Mouse (Mus musculus) inflammation-experienced regulatory T-cells, adult 6 months (primary cell): ENCODE measurements at regions not wholly inside any gene's neighbourhood (a gene's known extent, or its start where the extent isn't known, plus 50 kb on each side); places are given as distances from the start of the nearest gene placed in this dataset.
"Not testable (repeated sequence)": the region's sequence is repeated elsewhere in the genome, so short reads cannot be mapped to it uniquely, and the experiment has no call there.

ENCODE experiments used
- ATAC-seq: one replicate; pipeline ENCODE4 v1.8.0; 2017

DNA sequence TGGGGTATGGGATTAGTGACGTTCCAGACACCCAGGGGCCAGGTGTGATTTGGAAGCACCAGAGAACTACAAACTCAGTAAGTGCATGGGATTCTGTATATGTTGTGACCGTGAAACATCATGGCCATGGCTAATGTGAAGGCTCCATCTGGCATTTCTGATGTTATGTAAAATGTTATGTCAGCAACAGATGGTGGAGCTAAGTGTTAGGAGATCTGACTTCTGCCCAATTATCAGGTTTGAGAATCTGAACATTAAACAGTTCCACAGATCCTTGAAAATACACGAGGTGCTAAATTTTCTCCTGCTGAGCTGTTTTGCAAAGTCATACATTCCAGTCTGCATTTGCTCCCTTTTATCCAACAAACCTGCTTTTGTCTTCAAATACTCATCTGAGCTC lies 223.6 kb upstream of the Egfl6 start:
- no peak for ATAC-seq

DNA sequence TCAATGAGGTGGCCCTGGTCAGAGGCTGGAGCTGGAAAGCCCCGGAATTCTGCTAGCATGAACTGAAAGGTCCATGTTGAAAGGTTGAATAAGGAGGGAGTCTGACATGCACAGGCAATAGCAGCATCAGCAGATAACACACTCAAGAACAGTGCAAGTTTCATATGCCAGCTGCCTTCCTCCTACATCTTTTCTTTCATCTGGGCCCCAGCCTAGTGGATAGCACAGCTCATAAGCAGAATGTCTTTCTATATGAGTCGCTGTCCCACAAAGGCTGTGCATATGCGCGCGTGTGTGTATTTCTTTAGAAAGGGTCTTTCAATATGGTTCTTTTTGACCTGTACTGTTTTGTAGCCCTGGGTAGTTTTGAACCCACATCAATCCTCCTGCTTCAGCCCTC lies 222.7 kb upstream of the Egfl6 start:
- no peak for ATAC-seq

DNA sequence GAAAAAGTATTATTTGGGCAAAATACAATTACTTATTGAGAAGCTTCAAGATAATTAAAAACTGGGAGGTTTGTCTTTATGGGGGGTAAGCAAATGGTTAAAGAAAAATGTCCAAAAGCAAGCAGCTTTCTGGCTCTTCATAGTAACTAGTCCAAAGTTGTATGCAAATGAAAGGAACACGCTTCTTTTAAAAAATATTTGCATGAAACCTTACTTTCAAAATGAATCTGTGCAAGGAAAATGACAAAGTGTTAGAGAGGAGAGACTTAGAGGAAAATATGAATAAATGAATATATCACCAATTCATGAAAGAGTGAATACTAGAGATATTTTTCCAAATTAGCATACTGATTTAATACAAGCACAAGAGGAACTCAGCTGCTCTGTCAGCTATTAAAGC lies 220.4 kb upstream of the Egfl6 start:
- peak; percentile 41 for ATAC-seq

DNA sequence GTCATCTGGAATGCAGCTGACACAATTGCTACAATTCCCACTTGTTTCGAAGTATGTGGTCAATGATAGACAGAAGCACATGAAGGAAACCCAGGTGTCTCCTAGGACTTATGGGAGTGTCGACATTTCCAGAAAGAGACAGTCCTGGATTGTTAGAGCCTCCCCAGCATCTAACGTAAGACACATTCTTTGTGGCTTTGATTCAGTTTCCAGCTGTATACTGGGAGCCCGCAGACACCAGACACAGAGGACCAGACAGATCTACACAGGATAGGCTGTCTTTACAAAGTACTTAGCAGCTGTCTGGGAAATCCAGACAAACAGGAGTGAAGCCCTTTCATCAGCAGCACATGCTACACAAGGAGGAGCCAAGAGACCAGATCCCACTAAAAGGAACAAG lies 220.0 kb upstream of the Egfl6 start:
- ATAC-seq, result no peak

DNA sequence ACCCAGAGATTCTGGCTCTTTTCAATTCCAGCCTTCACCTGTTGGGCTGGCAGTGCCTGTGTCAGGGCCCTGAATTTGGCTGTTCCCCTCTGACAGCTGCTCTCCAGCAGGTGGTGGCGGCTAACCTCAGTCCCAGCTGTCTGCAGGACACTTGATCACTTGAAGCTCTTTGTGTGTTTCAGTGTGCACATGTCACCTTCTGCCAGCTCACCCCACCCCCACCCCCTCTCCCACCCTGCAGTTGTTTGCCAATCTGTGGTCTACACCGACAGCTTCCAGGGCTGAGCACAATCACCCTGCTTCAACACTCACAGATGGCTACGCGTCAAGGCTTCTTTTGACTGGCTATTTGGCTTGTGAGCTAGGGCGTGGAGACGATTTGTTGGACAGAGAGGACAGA lies 217.7 kb upstream of the Egfl6 start:
- no peak for ATAC-seq

DNA sequence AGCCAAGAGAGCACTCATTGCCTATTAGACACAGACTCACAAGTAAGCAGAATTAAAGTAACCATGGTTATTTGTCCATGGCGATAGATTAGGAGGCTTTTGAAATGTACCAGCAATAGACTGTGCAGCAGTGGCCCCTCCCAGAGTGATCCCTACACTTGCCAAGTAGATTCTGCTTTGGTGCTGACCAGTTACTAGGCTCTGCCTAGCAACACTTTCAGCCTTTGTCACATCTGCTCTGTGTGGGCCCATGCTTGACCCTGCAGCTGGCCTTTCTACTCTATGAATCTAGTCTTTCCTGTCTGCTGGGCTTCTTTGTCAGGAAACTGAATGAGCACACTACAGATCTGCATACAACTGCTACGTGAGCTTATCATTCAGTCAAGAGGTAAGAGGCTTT lies 215.5 kb upstream of the Egfl6 start:
- no peak for ATAC-seq

DNA sequence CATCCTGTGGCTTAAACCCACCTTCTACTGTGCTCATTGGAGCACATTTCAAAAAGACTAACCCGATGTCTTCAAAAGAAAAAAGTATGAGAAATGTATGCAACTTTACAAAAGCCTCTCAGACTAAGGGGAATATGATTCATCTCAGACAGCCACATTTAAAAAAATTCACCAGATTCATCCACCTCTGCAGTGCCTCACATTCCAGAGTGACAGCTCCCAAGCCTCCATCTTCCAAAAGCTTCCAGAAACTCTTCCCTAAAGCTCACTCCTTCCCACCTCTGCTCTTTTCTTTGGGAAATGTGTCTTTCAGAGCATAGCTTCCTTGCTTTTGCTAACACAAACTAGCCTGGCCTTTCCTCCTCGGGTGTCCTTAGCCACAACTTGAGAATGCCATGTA lies 210.1 kb upstream of the Egfl6 start:
- no peak for ATAC-seq

DNA sequence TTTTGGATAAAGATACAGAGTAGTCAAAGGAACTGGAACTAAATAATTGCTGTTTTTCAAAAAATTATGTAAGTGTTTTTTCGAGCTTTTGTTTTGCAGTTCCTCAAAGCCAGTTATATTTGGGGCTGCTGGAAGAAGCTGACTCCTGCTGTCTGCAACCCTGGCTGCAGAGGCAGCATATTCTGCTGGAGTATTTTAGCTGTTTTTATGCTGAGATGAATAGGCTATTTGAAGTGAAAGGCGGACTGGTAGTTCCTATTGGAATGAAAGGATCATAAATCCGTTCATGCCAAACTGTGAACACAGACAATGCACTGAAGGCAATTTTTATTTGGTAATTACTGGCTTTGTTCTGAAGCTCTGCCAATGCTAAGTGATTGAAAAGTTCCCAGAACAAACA lies 203.5 kb upstream of the Egfl6 start:
- ATAC-seq, result no peak

DNA sequence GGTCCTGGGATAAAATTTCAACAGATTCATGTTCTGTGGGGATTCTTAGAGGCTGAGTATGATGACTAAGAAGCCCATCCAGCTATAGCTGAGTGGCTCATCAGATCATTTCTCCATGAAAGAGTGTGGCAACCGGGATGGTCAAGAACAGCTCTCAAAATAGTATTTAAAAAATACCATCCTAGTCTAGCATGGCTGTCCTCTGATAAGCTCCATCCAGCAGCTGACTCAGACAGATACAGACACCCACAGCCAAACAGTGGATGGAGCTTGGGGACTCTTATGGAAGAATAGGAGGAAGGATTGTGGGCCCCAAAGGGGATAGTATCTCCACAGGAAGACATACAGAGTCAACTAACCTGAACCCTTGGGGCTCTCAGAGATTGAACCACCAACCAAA lies 201.6 kb upstream of the Egfl6 start:
- ATAC-seq, result not testable (repeated sequence)

DNA sequence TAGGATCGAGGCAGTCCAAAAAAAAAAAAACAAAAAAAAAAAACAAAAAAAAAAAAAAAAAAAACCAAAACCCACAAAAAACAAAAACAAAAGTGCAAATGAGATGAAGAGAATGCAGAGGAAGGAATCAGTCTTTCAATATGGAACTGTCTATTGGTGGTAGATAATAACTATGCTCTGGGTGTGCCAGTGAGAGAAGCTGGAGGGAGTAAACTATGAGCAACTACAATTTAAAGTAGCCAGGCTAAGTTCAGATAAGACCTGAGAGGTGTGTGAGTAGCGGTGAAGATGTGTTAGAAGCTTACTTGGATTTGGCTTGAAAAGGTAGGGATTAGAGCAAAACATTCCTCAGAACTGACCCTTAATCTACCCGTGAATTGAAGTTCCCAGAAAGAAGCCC lies 200.1 kb upstream of the Egfl6 start:
- ATAC-seq, result no peak

DNA sequence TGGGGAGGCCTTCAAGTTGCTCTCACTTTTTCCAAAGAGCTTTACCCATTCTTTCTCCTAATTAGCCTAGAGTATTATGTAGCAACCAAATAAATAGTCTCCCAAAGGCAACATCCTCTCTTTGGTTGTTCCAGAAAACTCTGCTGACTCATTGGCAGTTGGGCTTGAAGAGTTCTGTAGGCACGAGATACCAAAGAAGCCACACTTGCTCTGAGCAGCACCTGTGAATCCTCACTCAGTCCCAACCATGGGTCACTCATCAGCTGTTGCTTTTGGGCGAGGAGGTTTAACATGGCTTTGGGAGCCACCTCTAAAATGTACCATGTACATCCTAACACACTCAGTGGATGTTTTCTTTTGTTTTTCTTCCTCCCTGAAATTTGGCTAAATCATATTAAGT lies 197.9 kb upstream of the Egfl6 start:
- ATAC-seq, result no peak

DNA sequence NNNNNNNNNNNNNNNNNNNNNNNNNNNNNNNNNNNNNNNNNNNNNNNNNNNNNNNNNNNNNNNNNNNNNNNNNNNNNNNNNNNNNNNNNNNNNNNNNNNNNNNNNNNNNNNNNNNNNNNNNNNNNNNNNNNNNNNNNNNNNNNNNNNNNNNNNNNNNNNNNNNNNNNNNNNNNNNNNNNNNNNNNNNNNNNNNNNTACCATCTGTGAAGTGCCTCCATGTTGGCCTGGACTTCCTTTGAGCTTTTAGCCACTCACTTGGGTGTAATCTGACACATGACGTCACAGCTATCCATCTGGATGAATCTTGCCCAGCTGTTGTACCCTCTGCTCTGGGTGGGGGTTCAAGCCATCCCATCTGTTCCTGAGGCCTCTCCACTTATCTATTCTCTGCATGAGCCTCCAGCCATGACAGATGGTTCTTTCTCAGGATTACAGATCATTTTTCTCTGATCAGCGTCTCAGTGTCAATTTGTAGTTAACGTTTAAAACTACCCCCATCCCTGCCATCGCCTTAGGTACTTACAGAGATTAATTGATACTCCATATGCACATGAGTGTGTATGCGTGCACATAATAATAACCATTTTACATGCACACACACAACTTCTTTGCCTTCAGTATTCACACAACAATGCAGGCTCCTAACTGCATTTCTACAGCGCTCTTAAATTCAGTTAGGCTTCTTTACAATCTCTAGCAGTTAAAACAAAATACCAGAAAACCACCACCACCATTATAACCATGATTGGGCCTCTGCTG lies 194.0 kb upstream of the Egfl6 start:
- ATAC-seq, result no peak

DNA sequence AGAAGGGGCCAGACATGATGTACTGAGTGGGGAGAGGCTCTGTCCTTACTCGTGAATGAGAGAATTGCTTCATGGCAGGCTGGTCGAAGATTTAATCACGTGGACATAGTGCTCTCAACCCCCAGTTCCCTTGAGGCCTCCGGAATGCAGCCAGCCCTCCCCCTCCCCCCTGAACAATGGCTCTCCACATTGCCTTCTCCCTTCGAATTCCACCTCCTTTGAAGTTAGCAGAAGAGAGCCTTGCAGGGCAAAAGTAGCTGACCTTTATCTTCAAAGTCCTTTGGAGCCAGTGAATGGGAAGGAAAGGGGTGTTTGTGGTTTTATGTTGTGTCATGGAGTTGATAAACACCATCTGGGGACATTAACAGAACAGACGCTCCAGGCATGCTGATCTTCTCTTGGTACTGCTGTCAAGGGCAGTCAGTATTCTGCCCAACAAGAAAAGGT lies 187.9 kb upstream of the Egfl6 start:
- ATAC-seq, result no peak

DNA sequence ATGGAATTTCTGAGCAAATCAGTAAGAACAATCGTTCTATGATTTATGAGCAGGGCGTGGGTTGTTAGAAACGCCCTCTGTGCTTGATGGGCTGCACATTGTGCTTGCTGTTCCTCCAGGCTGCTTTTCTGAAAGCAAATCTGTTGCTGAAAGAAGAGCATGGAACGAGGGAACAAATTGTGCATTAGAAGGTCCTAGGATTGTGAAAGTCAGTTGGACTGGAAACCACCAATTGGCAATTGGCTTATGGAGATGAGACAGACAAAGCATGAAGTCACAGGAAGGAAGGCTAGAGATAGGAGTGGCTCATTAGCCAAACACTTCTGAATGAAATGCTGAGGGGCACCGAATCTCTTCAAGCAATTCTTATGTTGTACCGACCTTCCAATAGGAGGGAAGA lies 181.5 kb upstream of the Egfl6 start:
- no peak for ATAC-seq

DNA sequence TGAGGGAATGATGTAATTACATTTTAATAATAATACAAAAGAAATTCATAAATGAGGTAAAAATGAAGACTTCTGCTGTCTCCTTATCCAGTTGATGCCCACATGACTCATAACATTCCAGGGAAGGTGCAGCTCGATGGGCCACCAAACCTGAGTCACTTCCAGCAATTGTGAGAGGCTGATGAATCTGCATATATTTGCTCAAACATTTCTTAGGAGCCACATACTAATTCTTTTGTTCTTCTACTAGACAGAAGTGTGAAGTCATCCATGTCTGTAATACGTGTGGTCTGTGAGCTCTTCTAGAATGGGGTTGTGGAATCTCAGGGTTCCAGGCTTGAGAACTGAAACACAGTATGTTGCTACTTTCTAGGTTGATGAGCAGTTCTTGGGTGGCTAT lies 180.1 kb upstream of the Egfl6 start:
- no peak for ATAC-seq

DNA sequence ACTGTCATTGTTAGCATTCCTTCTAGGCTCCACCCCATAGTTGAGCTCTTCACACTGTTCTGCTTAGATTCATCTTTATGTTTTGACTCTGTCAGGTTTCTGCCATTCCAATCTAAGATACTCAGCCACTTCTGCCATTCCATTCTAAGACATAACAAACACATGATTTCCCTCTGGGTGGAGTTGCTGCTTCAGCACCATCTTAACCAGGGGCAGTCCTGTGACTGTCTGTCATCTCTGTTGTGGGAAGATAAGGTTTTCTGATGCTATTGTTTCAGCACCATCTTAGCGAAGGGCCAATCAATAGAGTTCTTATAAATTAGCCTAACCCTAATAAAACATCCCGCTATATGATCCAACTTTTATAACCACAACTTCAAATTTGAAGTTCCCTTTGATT lies 176.6 kb upstream of the Egfl6 start:
- no peak for ATAC-seq

DNA sequence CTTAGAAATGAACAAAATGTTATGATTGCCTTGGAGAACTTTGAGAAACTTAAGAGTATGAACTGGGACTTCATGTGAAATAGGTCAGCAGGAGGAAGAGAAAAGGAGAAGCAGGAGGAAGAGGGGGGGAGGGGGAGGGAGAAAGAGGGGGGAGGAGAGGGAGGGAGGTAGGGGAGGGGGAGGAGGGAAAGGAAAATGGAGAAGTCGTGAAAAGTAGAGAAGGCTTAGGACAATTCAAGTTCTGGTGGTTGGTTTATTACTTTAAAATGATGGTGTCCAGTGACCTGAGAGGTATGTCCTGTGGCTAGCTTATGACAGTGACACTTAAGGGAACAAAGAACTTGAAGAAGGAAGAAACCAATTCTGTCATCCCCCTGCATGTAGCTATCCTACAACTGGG lies 171.6 kb upstream of the Egfl6 start:
- no peak for ATAC-seq

DNA sequence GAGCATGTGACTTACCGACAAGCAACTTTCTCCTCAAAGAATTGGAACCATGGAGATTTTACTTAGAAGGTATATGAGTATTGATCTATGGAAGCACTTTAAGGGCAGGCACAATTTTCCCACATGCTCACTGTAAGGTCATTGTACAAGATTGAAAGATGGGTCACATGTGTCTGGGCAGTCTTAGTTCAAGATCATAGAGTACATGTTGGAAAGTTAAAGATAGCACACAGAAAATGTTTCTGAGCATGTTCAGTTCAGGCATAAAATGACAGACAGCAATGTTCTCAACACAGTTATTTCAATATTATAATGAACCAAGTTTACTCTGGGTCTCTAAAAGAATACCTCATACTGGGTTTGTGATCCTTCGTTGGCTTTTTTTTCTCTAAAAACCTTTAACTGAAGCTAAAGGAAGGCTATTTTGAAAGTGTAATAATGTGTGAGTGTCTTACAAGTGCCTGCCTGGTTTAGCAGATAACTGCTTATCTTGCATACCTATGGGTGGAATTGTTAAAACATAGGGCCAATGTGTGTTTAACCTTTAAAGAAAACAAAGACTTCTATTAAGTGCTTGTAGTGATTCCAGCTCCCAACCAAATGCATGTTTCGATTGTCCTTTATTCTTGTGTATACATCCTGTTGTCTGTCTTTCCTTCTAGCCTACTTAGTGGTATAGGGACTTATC lies 169.6 kb upstream of the Egfl6 start:
- ATAC-seq, result no peak

DNA sequence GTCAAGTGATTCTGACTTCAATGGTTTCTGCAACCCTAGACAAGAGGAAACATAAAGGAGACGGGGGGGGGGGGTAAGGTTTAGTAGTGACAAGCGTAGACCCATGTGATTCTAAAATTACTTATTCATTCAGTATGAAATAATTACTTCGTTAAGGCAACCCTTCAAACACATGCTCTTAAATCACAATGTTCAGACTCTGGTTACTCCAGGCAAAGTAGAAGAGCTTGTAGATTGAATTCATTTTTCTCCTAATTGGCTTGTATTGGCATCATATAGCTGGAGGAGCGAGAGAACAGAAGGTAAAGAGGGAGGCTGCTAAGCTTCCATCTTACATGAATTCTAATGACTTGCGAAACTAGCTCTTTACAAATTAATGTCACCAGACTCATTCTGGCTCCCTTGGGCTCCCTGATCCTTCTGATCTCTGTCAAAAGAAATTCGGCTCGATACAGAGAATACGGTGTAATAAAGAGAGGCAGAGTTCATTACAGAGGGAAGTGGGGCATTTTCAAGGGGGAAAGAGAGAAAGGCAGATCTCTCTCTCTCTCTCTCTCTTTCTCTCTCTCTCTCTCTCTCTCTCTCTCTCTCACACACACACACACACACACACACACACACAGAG lies 163.6 kb upstream of the Egfl6 start:
- ATAC-seq, result no peak

DNA sequence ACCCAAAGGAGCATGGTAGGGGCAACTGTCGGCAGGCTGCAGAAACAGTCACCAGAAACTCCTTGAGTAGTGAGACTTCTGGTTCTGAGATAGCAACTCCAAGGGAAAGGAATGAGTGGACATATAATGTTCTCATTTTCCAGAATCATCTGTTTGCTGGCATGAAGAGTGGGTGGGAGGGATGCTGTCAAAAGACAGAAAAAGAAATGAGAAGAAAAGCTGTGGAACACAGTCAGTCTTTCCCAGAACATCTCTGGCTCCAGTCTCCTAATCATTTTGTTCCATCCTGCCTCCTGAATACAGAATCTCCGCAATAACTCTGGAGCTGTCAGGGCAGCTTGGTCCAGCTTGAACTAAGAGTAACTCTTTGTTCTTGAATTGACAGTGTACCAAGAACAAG lies 145.8 kb upstream of the Egfl6 start:
- ATAC-seq, result no peak

DNA sequence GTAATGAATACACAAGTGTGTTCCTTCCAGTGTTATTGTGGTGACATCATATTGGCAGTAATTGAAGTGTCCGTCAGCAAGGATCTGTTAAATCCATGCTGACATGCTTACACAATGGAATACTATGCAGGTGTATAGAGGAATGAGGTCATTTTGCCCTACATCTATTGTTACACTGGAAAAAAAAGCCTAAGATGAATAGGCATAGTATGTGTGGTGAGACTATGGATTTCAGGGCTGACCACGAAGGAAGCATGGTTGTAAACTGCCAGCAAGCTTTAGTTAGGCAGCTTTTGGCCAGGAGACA lies 143.1 kb upstream of the Egfl6 start:
- no peak for ATAC-seq

DNA sequence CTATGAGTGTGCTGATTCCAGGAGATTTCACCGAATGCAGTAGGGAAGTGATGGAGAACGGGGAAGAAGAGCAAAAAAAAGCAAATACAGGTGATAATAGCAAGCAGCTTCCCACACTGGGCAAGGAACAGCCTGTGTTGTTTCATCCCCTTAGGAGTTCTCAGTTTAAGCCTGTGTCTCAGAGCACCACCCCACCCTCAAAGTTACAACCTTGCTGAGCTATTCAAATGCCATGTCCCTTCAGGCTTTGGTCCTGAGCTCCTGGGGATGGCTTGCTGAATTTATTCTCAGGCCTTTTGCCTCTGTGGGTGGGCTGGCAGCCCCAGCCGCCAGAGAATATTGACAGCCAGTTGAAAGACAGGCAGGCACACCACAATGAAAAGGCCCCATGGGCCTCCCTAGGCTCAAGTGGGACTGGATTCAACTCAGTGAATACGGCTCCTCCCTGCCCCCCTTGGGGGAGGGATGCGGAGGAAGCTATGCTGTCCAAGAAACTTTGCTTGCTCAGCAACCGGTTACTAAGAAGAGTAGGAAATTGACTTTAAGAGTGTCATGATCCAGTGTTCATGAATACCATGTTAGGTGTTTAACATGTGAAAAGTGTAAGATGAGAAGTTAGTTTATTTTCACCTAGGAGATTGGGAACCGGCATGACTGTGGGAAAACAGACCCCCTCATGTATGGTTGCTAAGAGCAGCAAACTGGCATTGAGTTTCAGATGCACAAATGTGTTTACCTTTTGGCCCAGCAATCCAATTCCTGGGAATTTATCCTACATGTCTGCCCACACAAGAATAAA lies 142.5 kb upstream of the Egfl6 start:
- no peak for ATAC-seq

DNA sequence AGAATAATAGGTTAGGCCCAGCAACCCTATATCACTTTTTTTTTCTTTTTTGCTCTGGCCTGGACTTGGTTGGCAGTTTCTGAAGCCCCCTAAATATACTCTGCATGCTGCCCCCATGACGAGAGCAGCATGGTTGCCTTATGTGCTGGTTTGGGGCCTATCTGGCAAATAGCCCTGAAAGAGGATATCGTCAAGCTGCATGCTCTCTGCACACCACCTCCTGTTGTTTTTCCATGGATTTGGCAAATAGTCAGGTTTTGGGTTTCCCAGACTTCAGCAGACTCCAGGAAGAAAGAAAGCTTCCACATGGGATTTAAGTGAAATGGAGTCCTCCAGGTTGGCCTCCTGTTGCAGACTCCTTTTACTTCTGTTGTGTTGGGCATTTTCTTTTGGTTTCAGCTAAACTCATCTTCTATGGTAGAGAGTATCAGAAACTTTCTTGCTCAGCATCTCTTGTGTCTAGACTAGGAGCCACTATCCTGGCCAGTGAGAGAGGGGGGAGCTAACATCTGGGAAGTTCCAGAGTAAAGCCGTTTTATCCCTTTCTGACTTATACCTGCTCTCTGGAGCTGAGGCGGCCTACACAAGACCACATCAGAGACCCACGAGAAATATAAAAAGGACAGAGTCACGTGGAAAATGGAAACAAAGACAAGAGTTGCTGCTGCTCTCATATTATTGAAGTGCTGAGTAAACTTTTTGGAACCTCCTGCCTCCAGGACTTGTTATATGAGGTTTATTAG lies 140.4 kb upstream of the Egfl6 start:
- no peak for ATAC-seq
